13 mouse cellular contexts compared by ENCODE assay signal in genomic region chr7:133288236-133288635, GRCm38 (mm10).
DNase-seq lines count a peak whose midpoint lies in the region; ATAC-seq lines count a peak whose summit lies in the region.
"Had no signal": no experiment of that assay in that cellular context is flagged by ENCODE, and none has a peak within 500 bp of the region (broad histone marks: within the 10 kb centered on the region; RNA-seq: fewer than 3 reads in every experiment).

No protein-coding gene starts in this region.

- no peaks in the 10 kb centered on the region for H3K27me3 ChIP-seq in forebrain, embryonic 15.5 days
- H3K27me3 ChIP-seq in forebrain, embryonic 10.5 days (ENCODE audit: poor library complexity, severe bottlenecking), result no peaks in the 10 kb centered on the region

- H3K36me3 ChIP-seq in forebrain, embryonic 15.5 days, result no peaks in the 10 kb centered on the region
- no peaks in the 10 kb centered on the region for H3K36me3 ChIP-seq in forebrain, embryonic 10.5 days (replicated peaks)

- H3K4me1 ChIP-seq in forebrain, embryonic 15.5 days, result no peaks in the 10 kb centered on the region; the same call in 1 of the 2 replicates
- H3K4me1 ChIP-seq in forebrain, embryonic 10.5 days, result no peaks in the 10 kb centered on the region

- ATAC-seq in forebrain, embryonic 15.5 days (replicated peaks), result 0 out of 2 replicates have a peak, but pooled peaks have one; percentile 13
- ATAC-seq in granulocyte monocyte progenitor cell, adult 5-6 weeks (replicated peaks; ENCODE audit: poor library complexity, severe bottlenecking), result no peak
- ATAC-seq: intestine, embryonic 16.5 days had no signal

- no peak for DNase-seq in forebrain, embryonic 10.5 days (ENCODE audit: extremely low spot score, low spot score)
- peak; percentile 38 for DNase-seq in cerebellum, adult 8-10 months
- DNase-seq in frontal cortex, postnatal 36 days (ENCODE audit: low spot score in 2 of 2), result peak; percentile 36 to 62
- DNase-seq in right cerebral cortex, postnatal 25 days, result peak; percentile 45
- no peak for DNase-seq in spleen, postnatal 10 days (ENCODE audit: low spot score in 2 of 2)
- DNase-seq: adrenal gland, adult 2 months; B cell, adult 2 months; gastrocnemius, postnatal 25 days; kidney, postnatal 25 days had no signal

- 33% methylated on average over 3 of the region's 3 CpGs for WGBS in forebrain, embryonic 15.5 days
- WGBS in forebrain, embryonic 10.5 days, result 76% methylated on average over 3 of the region's 3 CpGs

- H3K27ac ChIP-seq in forebrain, embryonic 15.5 days (replicated peaks), result no peak overlapping the region
- no peak overlapping the region for H3K27ac ChIP-seq in forebrain, embryonic 10.5 days

- no peak overlapping the region for H3K4me3 ChIP-seq in forebrain, embryonic 15.5 days
- H3K4me3 ChIP-seq in forebrain, embryonic 10.5 days, result no peak overlapping the region
- H3K4me3 ChIP-seq: erythroblast, embryonic 14.5 days had no signal

- no peaks in the 10 kb centered on the region for H3K9me3 ChIP-seq in forebrain, embryonic 15.5 days
- H3K9me3 ChIP-seq in forebrain, embryonic 10.5 days, result no peaks in the 10 kb centered on the region

- no peak overlapping the region for H3K9ac ChIP-seq in forebrain, embryonic 15.5 days (replicated peaks)

- H3K4me2 ChIP-seq in forebrain, embryonic 15.5 days (replicated peaks), result no peak overlapping the region

Comparison
In these comparisons a context has a peak if more than half of its experiments do, and no peak if none do; other contexts are left out.
1. DNase-seq: peak in cerebellum, adult 8-10 months (single experiment), frontal cortex, postnatal 36 days (2 of 2) and right cerebral cortex, postnatal 25 days (single experiment); none in forebrain, embryonic 10.5 days (single experiment) and spleen, postnatal 10 days (0 of 2).